Mouse (Mus musculus) adrenal gland, adult 10 weeks (tissue): ENCODE measurements around the gene Hist1h2aa. TPM values are rescaled to one million over a fixed set of nuclear protein-coding genes. Genes with fewer than 3 reads are reported as not detected.

Source experiments
- polyA plus RNA-seq: library from polyadenylated mRNA; stranded (reverse); fragments of 350-450 nt; fragmentation: Illumina TruSeq; extraction: RNeasy Lipid Tissue Mini Kit (QIAGEN cat#74804); gene quantifications from one replicate; pipeline ENCODE4 v1.2.3, GENCODE M21; 2014; ENCODE audit warnings: low read depth, low replicate concordance

The Hist1h2aa gene
- polyA plus RNA-seq: not detected

DNA sequence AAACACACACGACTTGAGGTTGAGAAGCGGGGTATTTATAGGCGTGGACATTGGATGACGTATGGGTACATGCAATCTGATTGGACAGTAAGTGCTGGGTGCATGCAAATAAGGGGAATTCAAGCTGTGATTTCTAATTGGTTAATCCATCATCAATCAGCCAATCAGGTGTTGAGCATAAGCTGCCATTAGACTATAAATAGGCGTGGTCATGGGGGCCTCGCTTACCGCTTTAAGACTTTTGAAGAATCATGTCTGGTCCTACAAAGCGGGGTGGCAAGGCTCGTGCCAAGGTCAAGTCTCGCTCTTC lies at the start of gene Hist1h2aa:
Gene Hist1h2aa, plus strand, starts transcription at position 252 of the 310 bp plus-strand sequence.

GRCm38 (mm10) chr13:23914376-23915167 lies 19.7 kb upstream of the Hist1h2aa start, which contains the start of gene Slc17a4:
Gene Slc17a4 (minus strand): TSS chr13:23915009.

DNA sequence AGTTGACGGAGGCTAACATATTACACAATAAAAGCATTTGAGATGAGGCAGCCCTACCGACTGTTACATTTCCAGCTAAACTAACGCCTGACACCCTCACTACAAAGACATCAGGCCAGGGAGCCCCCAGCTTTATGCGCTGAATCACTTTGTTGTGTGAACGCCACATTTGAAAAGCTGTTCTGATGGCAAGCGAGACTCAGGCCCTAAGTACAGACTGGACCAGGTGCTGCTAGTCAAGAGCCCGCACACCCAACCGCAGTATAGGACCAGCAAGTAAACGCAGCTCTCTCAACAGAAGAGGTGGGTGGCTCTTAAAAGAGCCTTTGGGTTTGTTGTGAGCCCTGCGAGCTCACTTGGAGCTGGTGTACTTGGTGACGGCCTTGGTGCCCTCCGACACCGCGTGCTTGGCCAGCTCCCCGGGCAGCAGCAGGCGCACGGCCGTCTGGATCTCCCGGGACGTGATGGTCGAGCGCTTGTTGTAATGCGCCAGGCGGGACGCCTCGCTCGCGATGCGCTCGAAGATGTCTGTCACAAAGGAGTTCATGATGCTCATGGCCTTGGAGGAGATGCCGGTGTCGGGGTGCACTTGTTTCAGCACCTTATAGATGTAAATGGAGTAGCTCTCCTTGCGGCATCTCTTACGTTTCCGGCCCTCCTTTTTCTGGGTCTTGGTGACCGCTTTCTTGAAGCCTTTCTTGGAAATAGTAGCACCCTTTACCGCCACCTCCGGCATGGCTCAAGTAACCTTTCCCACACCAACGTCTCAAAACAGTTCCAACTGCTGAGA lies 646 bp upstream of the Hist1h2aa start, which contains the start of gene Hist1h2ba:
Gene Hist1h2ba, minus strand, starts transcription at position 736 of the 790 bp plus-strand sequence.

Other genes starting within 250 kb of the Hist1h2aa start
- not detected for gene Hist1h1t, start 238.6 kb upstream of the Hist1h2aa start, polyA plus RNA-seq
- not detected for gene Hist1h4c, start 236.0 kb upstream of the Hist1h2aa start, polyA plus RNA-seq
- 85.7 TPM for gene Hfe, start 223.6 kb upstream of the Hist1h2aa start, polyA plus RNA-seq
- gene Hist1h1c, start 195.7 kb upstream of the Hist1h2aa start, polyA plus RNA-seq: 40.8 TPM
- gene Hist1h3c, start 188.9 kb upstream of the Hist1h2aa start, polyA plus RNA-seq: not detected
- gene Hist1h2bb, start 187.7 kb upstream of the Hist1h2aa start, polyA plus RNA-seq: not detected
- gene Hist1h2ab, start 183.3 kb upstream of the Hist1h2aa start, polyA plus RNA-seq: not detected
- gene Hist1h3b, start 182.2 kb upstream of the Hist1h2aa start, polyA plus RNA-seq: not detected
- gene Hist1h4b, start 177.4 kb upstream of the Hist1h2aa start, polyA plus RNA-seq: not detected
- not detected for gene Hist1h4a, start 173.2 kb upstream of the Hist1h2aa start, polyA plus RNA-seq
- gene Hist1h3a, start 172.1 kb upstream of the Hist1h2aa start, polyA plus RNA-seq: not detected
- gene Hist1h1a, start 170.8 kb upstream of the Hist1h2aa start, polyA plus RNA-seq: not detected
- 0.99 TPM for gene Trim38, start 164.5 kb upstream of the Hist1h2aa start, polyA plus RNA-seq
- not detected for gene Slc17a2, start 127.5 kb upstream of the Hist1h2aa start, polyA plus RNA-seq
- 0.64 TPM for gene Slc17a3, start 95.0 kb upstream of the Hist1h2aa start, polyA plus RNA-seq
- not detected for gene Slc17a1, start 66.7 kb upstream of the Hist1h2aa start, polyA plus RNA-seq
- gene Slc17a4, start 19.5 kb upstream of the Hist1h2aa start, polyA plus RNA-seq: 0.35 TPM
- gene Hist1h2ba, start 306 bp upstream of the Hist1h2aa start, polyA plus RNA-seq: not detected
- 9.7 TPM for gene Scgn, start 56.8 kb downstream of the Hist1h2aa start, polyA plus RNA-seq